In the genomic region with DNA sequence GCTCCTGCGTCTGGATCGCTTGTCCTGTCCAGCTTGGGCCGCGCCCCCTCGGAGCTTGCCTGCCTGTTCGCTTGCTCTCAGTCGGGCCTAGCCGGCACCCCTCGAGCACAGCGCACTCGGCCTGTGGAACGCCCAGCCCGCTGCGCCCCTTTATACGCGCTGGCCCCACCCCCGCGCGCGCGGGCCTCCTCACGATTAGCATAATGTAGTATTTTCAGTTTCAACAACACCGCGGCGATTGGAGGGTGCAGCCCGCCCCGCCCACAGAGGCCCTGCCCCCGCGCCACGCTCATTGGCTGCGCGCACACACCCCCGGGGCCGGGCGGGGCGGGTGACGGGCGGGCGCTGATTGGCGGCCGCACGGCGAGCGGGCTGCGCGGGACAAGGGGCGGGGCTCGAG, we compare ENCODE assay signal across 8 mouse cellular contexts. TPM values are rescaled to one million over a fixed set of nuclear protein-coding genes. Genes with fewer than 3 reads are reported as not detected.
A peak's percentile ranks its signal among the peaks of the same experiment; 100 is the strongest.
DNase-seq lines count a peak whose midpoint lies in the region; ATAC-seq lines count a peak whose summit lies in the region.

A gene (minus strand): TSS at position 177 of the 400 bp plus-strand sequence.

- ATAC-seq in inflammation-experienced regulatory T-cells, adult 6 months, result peak; percentile 83
- peak; percentile 86 for ATAC-seq in megakaryocyte, adult 5-6 weeks (ENCODE audit: poor library complexity, severe bottlenecking)

- DNase-seq in R1 (ENCODE audit: low read depth, low spot score), result peak; percentile 93
- peak; percentile 87 for DNase-seq in embryo, embryonic 11.5 days (ENCODE audit: low read depth, low spot score)
- peak; percentile 94 for DNase-seq in gastrocnemius, postnatal 25 days
- DNase-seq in left cerebral cortex, adult 9 months (ENCODE audit: low spot score in 2 of 2), result peak; percentile 62 to 82
- peak; percentile 78 for DNase-seq in retina, postnatal 7 days (ENCODE audit: low read depth, low spot score)
- peak; percentile 93 for DNase-seq in thymus, postnatal 4 days

RNA-seq across cellular contexts. Expression of the gene that starts here (rescaled TPM):
- total RNA-seq in gastrocnemius, postnatal 25 days (2021), result 100 to 1,000 TPM in 1 of 2 experiments, 10 to 100 TPM in 1; 95.8 to 152 TPM
- under 1 TPM in 2 of 3 experiments, not detected in 1; 0.25 to 0.64 TPM for polyA plus RNA-seq in inflammation-experienced regulatory T-cells, adult 6 months (2017; shearing (Covaris generic))
- 1.3 and 2.3 TPM in 2 replicates for total RNA-seq in megakaryocyte, adult 5-6 weeks (2015)
- total RNA-seq in megakaryocyte, adult 5-6 weeks (2017), result 0.41 and 0.95 TPM in 2 replicates

Comparison
In these comparisons a context has a peak if more than half of its experiments do, and no peak if none do; other contexts are left out.
1. Peak in every context shown above with its lines: DNase-seq and ATAC-seq.
2. RNA of the gene that starts here (total RNA-seq): 95.8 to 152 TPM in gastrocnemius, postnatal 25 days; 0.41 to 2.3 TPM in megakaryocyte, adult 5-6 weeks; every median in the first group is over 10 times any median in the second.
3. Peak in ATAC-seq in inflammation-experienced regulatory T-cells, adult 6 months; RNA of the gene not detected or under 1 TPM.